Mouse (Mus musculus) thymus, adult 2 months (tissue): ENCODE results near the gene Pdk1. TPM values are rescaled to one million over a fixed set of nuclear protein-coding genes. Genes with fewer than 3 reads are reported as not detected.
"Not testable (repeated sequence)": the region's sequence is repeated elsewhere in the genome, so short reads cannot be mapped to it uniquely, and the experiment has no call there.

Experiments
- DNase-seq: peaks from one replicate; pipeline ENCODE4 v3.0.0; 2021
- H3K27ac ChIP-seq: fragments of 200-500 bp; 2 replicates; pipeline ENCODE4 v1.5.1; 2012; ENCODE audit warnings: low read length, control low read depth; ENCODE audit not compliant: control insufficient read depth, insufficient read depth
- H3K27me3 ChIP-seq: fragments of 200-500 bp; 2 replicates; pipeline ENCODE4 v1.6.1; 2012; ENCODE audit warnings: mild to moderate bottlenecking, low read length, moderate library complexity, mixed read lengths; ENCODE audit not compliant: control insufficient read depth, insufficient read depth
- H3K36me3 ChIP-seq: fragments of 200-500 bp; 2 replicates; pipeline ENCODE4 v1.6.1; 2012; ENCODE audit warnings: mild to moderate bottlenecking, low read length, moderate library complexity; ENCODE audit not compliant: control insufficient read depth, insufficient read depth
- H3K4me1 ChIP-seq: fragments of 200-500 bp; replicated peaks from 2 replicates; pipeline ENCODE4 v1.6.1; 2012; ENCODE audit warnings: low read length; ENCODE audit not compliant: control insufficient read depth, insufficient read depth
- H3K4me3 ChIP-seq: fragments of 200-500 bp; 2 replicates; pipeline ENCODE4 v1.5.1; 2012; ENCODE audit warnings: mild to moderate bottlenecking, low read length, control low read depth, moderate library complexity; ENCODE audit not compliant: control insufficient read depth, insufficient read depth
- CTCF ChIP-seq: fragments of 200-500 bp; IDR thresholded peaks from 2 replicates; pipeline ENCODE4 v1.5.1; 2012; ENCODE audit warnings: mild to moderate bottlenecking, control low read depth, low read length, moderate library complexity, borderline replicate concordance; ENCODE audit not compliant: control insufficient read depth, poor library complexity, insufficient read depth; ENCODE audit errors: extremely low read depth
- POLR2A ChIP-seq: fragments of 200-500 bp; IDR thresholded peaks from 2 replicates; pipeline ENCODE4 v1.6.1; 2012; ENCODE audit warnings: mild to moderate bottlenecking, low read length, control low read depth, moderate library complexity; ENCODE audit not compliant: control insufficient read depth, poor library complexity, insufficient read depth; ENCODE audit errors: extremely low read depth
- WGBS: fragments of 180-500 bp; shearing (Covaris S2); methylation state at CpG from one replicate; pipeline ENCODE4 v1.1.7; 2018; 5-methylcytosine and 5-hydroxymethylcytosine counted together
- polyA plus RNA-seq: library from polyadenylated mRNA; depleted of rRNA; stranded (reverse); fragments of >200 nt; gene quantifications from 2 replicates; pipeline ENCODE4 v1.2.3, GENCODE M21; 2012

The Pdk1 gene
- polyA plus RNA-seq, 1 experiment = 43.7 TPM

DNA sequence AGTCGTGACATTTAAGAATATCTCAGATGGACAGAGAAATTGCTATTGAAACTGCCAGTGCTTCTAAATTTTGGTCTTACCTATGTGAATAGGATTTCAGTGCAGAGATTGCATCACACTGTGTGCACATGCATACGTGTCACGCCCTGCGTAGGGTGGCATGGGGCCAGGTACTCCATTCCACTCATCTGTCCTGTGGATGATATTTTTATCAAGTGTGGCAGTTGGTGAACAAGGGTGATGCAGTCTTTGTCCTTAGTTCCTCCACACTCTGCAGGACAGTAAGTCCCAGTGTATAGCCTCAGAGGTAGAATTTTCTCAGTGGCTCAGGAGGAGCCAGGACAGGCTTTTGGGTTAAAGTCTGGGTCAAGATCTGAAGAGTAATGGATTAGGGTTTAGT is 36.8 kb upstream of the Pdk1 start:
- Histone ChIP-seq H3K27ac (no peak overlapping the region), H3K36me3 (peaks cover 26% of the 10 kb centered on the region), H3K4me1 (no peaks in the 10 kb centered on the region), H3K27me3 (no peaks in the 10 kb centered on the region), H3K4me3 (no peak overlapping the region)
- WGBS = 95% methylated on average over 4 of the region's 4 CpGs
- DNase-seq = no peak
- TF ChIP-seq CTCF = no peak
- TF ChIP-seq POLR2A = no peak

DNA sequence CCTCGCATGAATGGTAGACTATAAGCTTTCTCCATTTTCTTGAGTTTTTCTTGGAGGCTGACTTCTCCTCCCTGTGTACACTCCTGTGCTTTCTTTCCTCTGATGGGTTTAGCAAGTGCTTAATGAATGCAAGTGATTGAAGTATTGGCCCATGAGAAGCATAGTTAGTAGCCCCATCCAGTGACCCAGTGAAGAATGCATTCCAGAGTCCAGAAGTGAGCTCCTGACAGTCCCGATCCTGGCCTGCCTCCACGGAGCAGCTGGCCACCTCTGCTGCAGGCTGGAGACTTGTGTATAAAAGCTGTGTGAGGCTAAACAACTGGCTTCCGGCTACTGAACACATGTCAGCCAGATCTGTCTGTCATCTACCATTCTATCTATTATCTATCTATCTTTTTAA is 35.8 kb upstream of the Pdk1 start:
- H3K27me3 ChIP-seq = no peaks in the 10 kb centered on the region
- DNase-seq = no peak
- 95% methylated on average over 4 of the region's 4 CpGs for WGBS
- H3K27ac ChIP-seq = no peak overlapping the region
- H3K4me1 ChIP-seq = no peaks in the 10 kb centered on the region
- no peak overlapping the region for H3K4me3 ChIP-seq
- no peak for TF ChIP-seq CTCF
- no peak for TF ChIP-seq POLR2A
- H3K36me3 ChIP-seq = peaks cover 26% of the 10 kb centered on the region

DNA sequence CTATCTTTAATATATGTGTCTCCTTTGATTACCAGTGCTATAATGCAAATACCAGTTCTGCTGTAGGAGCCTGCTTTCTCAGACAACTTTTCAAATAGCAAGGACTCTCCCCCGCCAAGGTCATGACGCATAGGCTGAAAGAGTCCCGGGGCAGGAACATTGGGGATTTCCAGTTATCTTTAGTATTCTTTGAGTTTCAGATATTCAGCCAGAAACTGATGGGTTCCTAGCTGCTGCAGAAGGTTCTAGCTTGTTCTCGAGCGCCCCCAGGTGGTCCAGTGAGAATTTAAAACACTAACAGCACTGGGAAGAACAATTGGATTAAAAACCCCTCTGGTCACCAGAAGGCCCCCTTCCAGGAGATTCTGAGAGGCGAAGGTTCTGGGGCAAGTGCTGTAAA is 35.2 kb upstream of the Pdk1 start:
- H3K27ac ChIP-seq = no peak overlapping the region
- DNase-seq = peak; percentile 67
- TF ChIP-seq CTCF (no peak), POLR2A (no peak)
- 26% methylated on average over 6 of the region's 6 CpGs for WGBS
- peaks cover 26% of the 10 kb centered on the region for H3K36me3 ChIP-seq
- H3K4me3 ChIP-seq = no peak overlapping the region
- no peaks in the 10 kb centered on the region for H3K27me3 ChIP-seq
- H3K4me1 ChIP-seq = no peaks in the 10 kb centered on the region

DNA sequence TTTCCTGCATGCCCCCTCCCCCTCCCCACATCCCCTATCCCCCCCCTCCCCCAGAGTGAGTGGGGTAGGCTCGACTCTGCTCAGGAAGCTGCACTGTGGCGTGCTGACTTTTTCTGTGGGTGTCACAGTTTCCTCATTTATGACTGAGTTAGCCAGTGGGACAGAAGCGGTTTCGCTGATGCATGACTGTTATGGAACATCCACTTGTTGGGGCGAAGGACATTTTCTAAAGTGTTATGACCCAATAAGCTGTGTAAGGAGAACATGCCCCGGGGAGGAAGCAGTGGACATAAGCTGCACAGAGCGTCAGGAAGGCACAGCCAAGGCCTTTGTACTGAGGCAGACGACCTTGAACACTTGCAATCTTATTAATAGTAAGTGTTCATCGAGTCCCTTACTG is 29.7 kb upstream of the Pdk1 start:
- 23% methylated on average over 9 of the region's 9 CpGs for WGBS
- Histone ChIP-seq H3K4me3 (no peak overlapping the region), H3K36me3 (peaks cover 46% of the 10 kb centered on the region), H3K4me1 (peaks cover 12% of the 10 kb centered on the region), H3K27ac (no peak overlapping the region), H3K27me3 (no peaks in the 10 kb centered on the region)
- TF ChIP-seq CTCF (no peak), POLR2A (no peak)
- peak; percentile 34 for DNase-seq

- peaks cover 47% of the 10 kb centered on the region for H3K36me3 ChIP-seq
- no peak for TF ChIP-seq CTCF
- no peak for TF ChIP-seq POLR2A
- WGBS = 90% methylated on average over 6 of the region's 6 CpGs
- DNase-seq = no peak
- no peak overlapping the region for H3K27ac ChIP-seq
- H3K4me1 ChIP-seq = peaks cover 12% of the 10 kb centered on the region
- no peak overlapping the region for H3K4me3 ChIP-seq
- no peaks in the 10 kb centered on the region for H3K27me3 ChIP-seq
Observed at GRCm38 (mm10) chr2:71844906-71845305, 28.1 kb upstream of the Pdk1 start.

- H3K27me3 ChIP-seq, H3K27ac ChIP-seq, H3K4me1 ChIP-seq, H3K4me3 ChIP-seq: not testable (repeated sequence)
- peaks cover 31% of the 10 kb centered on the region for H3K36me3 ChIP-seq
- 10% methylated on average over 6 of the region's 8 CpGs for WGBS
- DNase-seq = peak; percentile 60
Observed at GRCm38 (mm10) chr2:71852161-71852560, 20.9 kb upstream of the Pdk1 start.

- Histone ChIP-seq H3K27me3 (no peaks in the 10 kb centered on the region), H3K27ac (no peak overlapping the region), H3K4me3 (no peak overlapping the region), H3K36me3 (peaks cover 16% of the 10 kb centered on the region), H3K4me1 (peaks cover 8% of the 10 kb centered on the region)
- no peak for DNase-seq
- 96% methylated on average over 5 of the region's 5 CpGs for WGBS
- TF ChIP-seq POLR2A (no peak), CTCF (no peak)
Observed at GRCm38 (mm10) chr2:71855076-71855475, 17.9 kb upstream of the Pdk1 start.

DNA sequence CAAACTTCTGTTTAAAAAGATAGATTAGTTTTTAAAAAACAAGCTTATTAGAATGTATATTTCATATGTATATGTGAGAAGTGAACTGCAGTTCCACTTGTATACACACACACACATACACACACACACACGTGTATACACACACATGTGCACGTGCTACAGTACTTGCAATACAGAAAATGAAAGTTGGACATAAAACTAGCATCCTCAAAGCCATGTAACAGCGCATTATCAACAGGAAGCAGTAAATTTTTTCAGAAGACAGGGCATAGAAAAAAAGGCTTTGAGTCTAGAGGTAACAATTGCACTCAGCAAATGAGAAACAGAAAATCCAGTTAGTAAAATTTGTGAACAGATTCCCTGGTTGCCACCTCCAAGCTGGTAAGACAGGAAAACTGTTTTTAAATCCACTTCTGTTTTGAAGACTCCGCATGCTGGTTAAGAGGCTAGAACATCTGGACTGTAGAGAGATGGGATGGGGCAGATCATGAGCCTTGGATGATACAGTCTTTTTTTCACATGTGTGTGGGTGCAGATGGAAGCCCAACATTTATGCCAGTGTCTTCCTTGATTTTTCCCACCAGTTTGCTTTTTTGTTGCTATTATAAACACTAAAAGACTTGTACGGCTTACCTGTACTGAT is 9.4 kb upstream of the Pdk1 start:
- no peak for TF ChIP-seq POLR2A
- no peak for TF ChIP-seq CTCF
- H3K4me3 ChIP-seq = no peak overlapping the region
- no peak for DNase-seq
- no peak overlapping the region; the same call in 1 of the 2 replicates for H3K27ac ChIP-seq
- 42% methylated on average over 5 of the region's 5 CpGs for WGBS
- H3K36me3 ChIP-seq = no peaks in the 10 kb centered on the region
- peaks cover 33% of the 10 kb centered on the region for H3K4me1 ChIP-seq
- H3K27me3 ChIP-seq = no peaks in the 10 kb centered on the region
